Mouse (Mus musculus): Measurements from ENCODE around the gene Gpd2. TPM values are rescaled to one million over a fixed set of nuclear protein-coding genes. Genes with fewer than 3 reads are reported as not detected.

The Gpd2 gene
- total RNA-seq, 4 experiments from 2014 or later = 88.2 to 103 (median 100.0) TPM

DNA sequence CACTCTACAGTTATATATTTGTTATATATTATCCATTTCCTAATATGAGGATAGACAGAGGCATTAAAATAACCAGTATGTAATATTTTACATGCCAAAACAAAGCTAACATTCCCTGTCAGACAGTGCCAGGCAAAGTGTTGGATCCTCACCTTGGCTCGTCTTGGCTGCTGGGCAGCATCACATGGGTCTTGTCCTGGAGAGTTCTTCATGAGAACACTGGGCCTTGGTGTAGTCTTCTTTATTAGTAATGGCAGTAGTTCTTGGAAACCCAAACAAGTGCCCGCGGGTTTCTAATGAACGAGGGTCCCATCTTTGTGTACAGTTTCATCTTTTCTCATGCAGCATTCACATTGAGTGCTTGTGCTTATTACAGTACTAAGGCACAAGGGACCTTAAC lies 59.8 kb downstream of the Gpd2 start:
- DNase-seq (ENCODE audit: low spot score in 2 of 2) = no peak

DNA sequence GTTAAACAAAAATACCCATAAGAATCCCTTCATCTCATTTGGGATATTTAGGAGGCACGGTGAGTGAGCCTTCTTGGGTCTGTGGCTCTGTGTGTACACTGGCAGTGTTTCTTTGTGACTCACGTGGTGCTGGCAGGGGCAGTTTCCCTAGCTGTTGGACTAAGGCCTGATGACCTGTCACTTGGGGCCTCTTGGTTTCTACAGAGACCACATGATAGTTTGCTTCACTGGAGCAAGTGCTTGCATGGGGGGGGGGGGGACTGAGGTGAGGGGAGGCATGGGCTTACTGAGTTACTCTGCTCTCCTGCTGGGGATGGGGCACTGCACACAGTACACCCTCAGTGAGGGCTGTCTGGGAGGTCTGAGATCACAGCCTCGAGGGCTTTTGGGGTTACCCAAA lies 64.1 kb downstream of the Gpd2 start:
- no peak for DNase-seq (ENCODE audit: low spot score in 2 of 2)

DNA sequence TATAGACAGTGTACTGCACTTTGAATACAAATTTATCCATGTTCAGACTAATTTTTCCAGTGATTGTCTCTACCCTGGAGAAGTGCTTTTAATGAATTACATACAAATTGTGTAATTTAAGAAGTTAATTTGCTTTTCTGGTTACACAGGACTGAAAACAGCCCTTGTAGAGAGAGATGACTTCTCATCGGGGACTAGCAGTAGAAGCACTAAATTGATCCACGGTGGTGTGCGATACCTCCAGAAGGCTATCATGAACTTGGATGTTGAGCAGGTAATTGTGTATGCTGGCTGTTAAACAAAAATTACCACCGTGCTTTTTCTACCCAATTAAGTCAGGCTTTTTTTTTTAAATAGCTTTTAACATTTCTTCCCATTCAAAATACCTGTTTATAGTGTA lies 66.8 kb downstream of the Gpd2 start:
- DNase-seq (ENCODE audit: low spot score in 2 of 2) = no peak

DNA sequence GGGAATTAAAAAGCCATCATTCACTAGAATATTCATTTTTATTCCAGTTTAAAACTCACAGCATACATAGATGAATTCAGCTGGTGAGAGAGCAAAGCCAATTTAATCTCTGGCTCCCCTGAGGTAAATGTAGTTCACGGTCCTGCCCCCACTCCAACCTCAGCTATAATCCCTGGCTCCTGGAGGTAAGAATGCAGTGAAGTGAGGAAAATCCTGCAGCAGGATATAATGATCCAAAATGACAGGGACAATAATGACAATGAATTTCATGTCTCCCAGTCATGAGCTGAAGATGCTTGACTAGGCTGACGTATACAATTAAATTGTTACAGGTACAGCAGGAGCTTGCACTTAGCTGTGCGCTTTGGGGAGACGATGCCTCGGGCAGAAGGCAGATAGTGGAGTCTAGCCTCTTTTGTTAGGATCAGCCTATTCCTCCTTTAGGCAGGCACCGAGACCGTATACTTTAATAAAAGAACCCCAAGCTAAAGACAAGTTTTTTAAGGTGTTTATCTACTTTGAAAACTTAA lies 74.9 kb downstream of the Gpd2 start:
- DNase-seq (ENCODE audit: low spot score in 2 of 2) = no peak

DNA sequence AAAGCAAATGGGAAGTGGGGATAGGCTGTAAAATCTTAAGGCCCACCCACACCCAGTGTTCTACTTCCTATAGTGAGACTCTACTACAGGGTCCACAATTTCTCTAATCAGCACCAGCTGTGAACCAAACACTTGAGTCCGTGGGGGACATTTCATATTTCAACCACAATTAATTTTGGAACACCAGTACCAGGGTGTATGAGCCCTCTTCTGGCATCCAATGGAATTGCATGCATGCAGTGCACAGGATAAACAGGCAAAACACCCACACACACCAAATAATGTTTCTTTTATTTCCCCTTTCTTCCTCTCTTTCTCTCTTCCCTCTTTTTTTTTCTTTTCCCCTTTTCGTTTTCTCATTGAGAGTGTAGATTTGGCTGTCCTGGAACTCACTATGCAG lies 78.6 kb downstream of the Gpd2 start:
- no peak for DNase-seq (ENCODE audit: low spot score in 2 of 2)

DNA sequence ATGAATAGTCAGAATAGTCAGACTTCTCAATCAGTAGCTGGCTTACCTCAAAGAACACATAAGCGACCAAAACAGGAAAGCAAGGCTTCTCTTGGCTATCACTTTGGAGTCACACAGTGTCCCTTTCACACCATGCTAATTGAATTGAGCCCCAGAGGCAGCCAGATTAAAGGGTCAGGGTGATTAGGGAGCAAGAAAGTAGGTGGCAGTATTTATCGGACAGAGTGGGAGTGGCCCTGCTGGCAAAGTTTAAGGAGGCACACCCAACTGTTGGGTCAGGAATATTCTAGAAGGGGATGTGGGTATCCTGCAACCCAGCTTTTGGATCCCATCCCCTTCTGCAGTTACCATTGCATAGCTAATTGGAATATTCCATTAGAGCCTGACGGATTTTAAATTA lies 80.9 kb downstream of the Gpd2 start:
- no peak for DNase-seq (ENCODE audit: low spot score in 2 of 2)

DNA sequence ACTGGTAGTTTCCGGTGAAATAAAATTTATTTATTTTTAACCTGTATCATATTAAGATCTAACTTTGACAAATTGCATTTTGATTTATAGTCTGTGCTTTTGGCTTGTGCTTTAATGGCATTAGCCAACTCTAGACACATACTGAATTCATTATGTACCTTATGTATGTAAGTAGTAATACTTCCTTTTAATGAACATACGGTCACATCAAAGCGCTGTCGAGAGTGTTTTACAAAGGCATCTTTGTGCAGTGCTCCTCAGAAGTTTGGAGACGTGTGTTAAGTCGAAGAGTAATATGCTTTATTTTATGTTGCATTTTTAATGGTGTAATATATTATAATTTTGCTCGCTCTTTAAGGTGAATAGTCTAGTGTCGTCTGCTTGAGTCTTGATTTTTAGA lies 88.7 kb downstream of the Gpd2 start:
- DNase-seq (ENCODE audit: low spot score in 2 of 2) = no peak

DNA sequence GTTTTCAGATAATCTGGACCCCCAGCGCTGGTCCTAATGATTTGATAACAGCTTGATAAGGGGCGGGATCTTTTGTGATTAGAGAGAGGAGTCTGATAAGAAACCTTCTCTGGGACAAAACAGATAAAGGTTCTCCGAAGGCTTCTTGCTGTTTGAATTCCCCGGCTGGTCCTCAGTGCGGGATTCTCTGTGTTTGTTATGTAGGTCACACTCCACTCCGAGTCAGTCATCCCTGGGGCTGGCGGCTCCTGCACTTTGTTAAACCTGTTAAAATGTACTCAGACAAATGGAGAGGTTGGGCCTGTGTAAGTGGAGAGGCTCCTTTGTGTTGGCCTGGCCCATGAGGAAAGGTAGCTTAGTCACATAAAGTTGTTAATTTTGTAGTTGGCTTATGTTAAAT lies 91.9 kb downstream of the Gpd2 start:
- DNase-seq (ENCODE audit: low spot score in 2 of 2) = no peak

DNA sequence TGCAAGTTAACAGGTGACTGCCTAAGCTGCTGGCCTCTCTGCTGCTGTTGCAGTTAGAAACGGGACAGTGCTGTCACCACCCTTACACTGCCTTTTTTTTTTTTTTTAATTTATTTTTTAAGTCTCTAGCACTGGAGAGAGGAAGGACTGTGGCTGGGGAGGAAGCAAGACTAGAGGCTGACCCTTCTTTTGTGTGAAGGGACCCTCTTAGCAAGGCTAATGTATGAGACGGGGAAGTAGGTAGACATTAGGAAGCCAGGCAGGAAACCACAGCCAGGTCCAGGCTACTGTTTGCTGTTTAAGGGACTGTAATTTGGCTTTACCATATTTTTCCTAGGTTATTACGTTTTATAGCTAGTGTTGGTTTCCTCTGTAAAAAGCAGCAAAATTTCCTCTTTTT lies 93.4 kb downstream of the Gpd2 start:
- DNase-seq (ENCODE audit: low spot score in 2 of 2) = no peak

DNA sequence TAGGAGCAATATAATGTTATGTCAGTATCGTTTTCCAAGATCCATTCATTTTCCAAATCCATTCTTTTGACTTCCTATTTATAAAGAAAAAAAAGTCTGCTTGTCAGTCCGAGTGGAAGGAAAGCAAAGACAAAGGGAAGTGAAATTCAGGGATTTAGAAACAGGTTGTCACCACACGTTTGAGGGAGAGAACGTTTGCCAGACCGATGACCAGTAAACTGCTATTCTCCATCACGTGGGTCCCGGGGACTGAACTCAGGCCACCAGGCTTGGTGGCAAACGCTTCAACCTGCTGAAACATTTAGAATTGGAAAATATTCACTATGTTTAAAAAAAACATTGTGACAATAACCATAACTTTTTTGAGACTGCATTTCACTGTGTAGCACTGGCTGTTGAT lies 93.8 kb downstream of the Gpd2 start:
- DNase-seq (ENCODE audit: low spot score in 2 of 2) = no peak

DNA sequence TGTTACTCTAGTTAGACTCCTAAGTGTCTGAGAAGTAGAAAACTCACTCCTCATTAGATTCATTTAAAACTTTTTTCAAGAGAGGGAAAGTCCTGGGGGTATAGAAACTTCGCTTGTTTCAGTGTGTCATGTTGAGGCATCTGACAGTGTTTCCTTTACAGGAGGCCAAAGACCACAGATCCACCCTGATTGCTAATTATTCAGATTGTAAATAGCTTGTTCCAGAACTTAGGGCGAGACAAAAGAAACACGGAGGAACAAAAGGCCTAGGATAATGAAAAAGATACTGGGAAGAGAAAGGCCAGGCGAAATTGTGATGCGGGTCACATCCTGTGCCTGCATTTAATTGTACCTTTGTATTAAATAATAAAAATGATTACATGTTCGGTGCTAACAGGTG lies 96.0 kb downstream of the Gpd2 start:
- DNase-seq (ENCODE audit: low spot score in 2 of 2) = no peak

DNA sequence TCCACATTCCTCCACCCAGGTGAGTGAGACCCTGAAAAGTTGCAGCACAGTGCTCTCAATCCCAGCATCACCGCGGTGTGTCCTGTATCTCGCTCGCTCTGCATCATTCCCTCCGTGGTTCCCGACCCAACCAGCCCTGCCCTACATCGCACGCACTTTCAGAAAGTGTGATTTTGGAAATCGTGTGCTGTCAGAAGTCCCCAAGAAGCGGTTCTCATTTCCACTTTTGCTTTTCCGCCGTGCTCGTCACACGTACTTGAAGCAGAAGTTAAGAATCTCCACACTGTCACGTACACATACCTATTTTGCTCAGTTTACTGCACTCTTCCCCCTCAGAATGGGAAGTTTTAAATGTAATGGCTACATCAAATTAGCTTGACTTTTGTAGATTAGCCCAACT lies 98.0 kb downstream of the Gpd2 start:
- DNase-seq (ENCODE audit: low spot score in 2 of 2) = no peak

DNA sequence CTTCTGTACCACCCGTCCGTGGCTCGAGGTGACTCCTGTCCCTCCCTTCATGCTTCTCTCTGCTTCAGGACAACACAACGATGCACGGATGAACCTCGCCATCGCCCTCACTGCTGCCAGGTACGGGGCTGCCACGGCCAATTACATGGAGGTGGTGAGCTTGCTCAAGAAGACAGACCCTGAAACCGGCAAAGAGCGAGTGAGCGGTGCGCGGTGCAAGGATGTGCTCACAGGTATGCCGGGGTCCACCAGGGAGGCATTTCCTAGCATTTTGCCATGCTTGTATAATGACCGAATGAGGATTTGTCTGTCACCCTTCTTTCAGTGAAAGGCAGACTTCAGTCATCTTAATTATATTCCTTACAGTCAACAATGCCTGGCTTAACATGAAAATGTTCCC lies 101.3 kb downstream of the Gpd2 start:
- DNase-seq (ENCODE audit: low spot score in 2 of 2) = no peak

DNA sequence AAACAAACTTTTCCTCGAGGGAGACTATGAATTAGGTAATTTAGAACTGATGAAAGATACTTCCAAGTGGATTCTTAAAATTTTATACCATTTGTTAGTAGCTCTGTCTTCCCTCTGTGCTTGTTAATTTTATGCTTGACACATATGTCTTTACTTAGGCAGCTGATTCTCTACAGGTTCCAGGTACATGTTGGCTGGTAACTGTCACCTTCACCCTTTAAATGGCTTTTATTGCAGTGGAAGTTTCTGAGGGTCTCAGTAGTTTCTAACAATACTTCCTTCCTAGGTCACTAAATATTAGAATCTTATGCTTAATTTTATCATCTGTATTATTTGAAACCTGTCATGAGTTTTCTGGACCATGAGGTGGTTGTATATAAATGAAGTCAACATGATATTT lies 105.5 kb downstream of the Gpd2 start:
- no peak for DNase-seq (ENCODE audit: low spot score in 2 of 2)

DNA sequence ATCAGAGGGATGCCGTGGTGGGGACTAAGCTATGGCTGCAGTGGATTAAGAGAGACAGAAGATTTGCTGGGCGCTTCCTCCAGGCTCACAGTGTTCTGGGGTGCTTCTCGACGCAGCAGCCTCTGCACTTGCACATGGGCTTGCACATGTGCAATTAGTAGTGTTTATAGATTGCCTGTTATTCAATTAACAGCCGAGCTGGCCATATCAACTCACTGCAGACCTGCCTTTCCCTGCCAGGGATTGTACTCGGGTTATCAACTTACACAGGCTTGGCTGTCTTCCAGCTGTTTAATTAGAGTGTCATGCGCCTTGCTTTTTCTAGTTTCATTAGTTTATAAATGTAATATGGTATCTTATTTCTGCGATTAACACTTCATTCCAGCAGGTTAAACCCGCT lies 113.2 kb downstream of the Gpd2 start:
- no peak for DNase-seq (ENCODE audit: low spot score in 2 of 2)

DNA sequence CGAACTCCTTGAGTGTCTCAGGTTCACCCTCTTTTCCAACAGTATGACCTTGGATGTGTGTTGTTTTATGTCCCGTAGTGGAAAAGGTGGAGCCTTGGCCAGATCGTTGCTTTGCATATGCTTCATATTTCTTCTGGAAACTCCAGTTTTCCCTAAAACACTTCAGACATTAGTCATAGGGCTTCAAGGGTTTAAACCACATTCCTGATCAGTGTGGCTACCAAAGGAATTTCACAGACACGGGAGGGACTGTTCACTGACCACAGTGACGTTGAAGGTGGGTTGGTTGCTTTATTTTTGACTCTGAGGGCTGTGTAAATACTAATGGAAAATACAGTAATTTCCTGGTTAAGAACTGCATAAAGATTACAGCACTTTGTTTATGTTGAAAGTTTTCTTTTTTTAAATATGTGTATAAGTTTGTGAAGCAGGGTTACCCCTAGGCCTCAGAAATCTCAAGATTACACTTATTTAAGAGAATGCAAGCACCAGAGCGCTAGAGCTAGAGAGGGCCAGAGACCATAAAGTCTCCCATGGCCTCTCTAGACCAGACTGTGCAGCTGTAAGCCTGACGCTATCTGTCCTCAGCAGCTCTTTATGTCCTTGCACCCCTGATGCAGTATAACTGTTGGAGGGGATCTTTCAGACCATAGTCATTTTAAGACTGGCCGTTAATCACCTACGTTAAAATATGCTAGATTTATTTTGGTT lies 116.4 kb downstream of the Gpd2 start:
- no peak for DNase-seq (ENCODE audit: low spot score in 2 of 2)

DNA sequence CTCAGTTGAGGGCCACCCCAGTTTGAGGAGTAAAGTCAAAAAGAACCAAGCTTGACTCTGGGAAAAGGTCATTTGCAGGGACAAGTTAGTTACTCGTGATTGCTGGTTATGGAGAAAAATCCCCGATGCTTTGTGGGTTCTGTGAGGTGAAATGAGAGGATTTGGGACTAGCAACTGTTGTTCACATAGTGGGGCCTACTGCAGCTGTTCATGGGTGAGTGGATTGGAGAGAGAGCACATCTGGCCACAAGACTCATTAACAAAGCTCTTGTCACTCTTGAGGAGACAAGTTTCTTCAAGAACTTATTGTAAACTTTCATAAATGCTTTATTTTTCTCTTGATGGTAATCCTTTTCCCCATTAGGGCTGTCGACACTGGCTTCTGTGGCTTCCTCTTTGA lies 117.4 kb downstream of the Gpd2 start:
- no peak for DNase-seq (ENCODE audit: low spot score in 2 of 2)

DNA sequence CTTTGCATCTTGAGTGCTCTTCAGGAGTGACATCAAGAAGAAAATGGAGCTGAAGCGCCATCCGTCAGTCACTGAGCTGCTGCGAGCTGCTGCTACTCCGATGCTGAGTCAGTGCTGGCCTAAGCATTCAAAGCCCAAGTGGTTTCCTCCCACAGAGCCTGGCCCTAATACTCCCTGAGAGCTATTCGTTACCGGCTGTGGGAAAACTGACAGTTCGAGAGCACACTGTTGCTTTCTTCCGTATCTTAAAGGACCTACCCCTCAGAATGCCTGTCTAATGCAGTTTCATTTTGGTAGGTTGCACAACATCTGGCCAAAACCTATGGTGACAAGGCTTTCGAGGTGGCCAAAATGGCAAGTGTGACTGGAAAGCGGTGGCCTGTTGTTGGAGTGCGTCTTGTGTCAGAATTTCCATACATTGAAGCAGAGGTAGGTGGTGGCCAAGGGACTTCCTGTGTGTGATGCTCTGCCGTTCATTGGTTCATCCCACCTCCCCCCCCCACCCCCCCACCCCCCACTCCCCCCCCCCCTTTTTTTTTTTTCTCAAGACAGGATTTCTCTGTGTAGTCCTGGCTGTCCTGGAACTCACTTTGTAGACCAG lies 118.9 kb downstream of the Gpd2 start:
- no peak for DNase-seq (ENCODE audit: low spot score in 2 of 2)

DNA sequence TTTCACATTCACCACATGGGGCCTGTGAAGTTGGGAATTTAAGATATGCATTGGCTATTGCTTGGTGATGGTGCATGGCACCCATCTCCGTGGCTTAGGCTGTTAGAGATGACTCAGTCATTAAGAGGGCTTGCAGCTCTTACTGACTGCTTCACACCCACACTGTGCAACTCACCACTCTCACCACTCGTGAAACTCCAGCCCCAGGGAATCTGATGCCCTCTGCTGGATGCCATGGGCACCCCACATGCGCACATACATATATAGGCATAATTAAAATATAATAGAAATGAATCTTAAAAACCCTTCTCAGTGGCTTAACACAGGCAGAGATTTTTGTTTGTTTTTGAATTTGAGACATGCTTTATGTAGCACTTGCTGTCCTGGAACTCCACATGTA lies 125.1 kb downstream of the Gpd2 start:
- no peak for DNase-seq (ENCODE audit: low spot score in 2 of 2)

DNA sequence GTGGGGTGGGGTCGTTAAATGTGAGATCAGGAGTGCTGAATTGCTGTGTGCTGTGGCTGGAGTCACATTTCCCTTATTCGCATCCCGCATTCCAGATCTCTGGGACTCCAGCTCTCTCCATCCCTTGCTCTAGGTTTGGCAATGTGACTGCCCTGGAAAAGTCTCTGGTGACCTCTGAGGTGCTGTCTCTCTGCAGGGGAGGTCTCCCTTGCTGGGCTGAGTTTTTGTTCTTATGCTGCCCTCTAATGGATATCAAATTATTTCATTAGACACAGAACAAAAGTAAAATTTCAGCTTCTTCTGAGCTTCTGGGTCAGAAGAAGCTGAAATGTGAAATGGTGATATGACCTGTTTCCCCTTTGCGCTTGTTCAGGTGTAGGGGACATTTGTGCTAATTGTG lies 137.2 kb downstream of the Gpd2 start:
- no peak for DNase-seq (ENCODE audit: low spot score in 2 of 2)

DNA sequence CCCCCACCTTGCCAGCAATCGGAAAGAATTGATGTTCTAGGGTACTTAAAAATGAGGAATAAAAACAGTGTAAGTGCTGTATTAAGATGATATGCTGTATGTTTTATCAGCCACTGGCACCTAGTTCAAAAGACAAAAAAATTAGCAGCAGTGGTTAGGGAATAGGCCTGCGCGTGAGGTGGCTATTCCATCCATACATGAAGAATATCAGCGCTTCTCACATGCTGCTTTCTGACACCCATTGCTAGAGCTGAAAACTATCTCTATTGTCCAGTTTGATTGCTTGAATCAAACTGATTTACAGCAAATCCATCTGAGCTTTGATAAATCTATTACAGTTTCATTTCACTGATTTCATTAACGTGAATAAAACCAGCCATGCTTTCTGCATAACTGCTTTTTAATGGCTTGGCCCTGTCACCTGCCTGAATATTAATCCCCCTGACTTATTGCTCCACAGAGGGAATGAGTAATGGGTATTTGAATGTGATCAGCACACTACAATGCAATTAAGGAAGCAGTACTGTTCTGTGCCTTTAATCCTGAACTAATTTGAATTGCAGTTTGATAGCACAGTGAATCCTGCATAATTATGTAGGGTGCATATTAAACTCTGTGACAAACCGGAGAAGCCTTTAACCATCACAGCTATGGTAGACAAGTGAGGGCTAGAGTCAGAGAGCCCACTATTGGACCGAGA lies 137.9 kb downstream of the Gpd2 start:
- DNase-seq (ENCODE audit: low spot score in 2 of 2) = no peak

DNA sequence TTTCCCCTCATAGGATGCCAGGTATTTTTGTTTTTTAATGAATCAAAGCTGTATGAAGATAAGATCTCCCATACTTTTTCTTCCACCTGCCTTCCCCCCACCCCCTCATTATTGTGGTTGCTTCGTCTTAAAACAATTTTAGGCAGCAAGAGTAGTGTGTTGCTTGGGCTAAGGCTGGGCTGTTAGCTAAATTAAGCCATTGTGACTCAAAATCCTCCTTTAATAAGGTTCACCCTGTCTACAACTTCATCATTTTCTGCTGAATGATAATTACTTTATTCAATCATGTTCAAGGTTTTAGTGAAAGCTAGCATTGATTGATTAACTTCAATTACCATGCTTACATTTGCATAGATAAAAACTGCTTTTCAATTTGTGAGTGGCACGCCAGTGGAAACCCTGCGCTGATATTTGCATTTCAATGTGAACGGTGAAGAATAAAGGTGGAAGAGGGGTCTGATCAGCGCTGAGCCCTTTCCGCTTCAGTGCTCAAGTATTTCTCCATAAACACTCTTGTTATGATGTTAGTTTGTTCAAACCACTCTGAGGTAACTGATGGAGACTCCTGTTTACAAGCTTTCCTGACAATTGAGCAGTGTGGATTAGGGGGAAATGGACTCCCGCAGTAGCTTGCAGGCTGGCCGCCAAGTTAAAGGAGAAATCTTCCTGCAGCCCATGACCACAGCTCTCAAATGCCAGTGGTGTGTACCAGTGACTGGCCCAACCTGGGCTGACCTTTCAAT lies 140.9 kb downstream of the Gpd2 start:
- no peak for DNase-seq (ENCODE audit: low spot score in 2 of 2)

Data from left cerebral cortex, adult 8-10 months (tissue).